Mouse (Mus musculus): ENCODE results near the gene S100a3. TPM values are rescaled to one million over a fixed set of nuclear protein-coding genes. Genes with fewer than 3 reads are reported as not detected.

Gene S100a3
- total RNA-seq, 1 experiment from 2014 or later = not detected

- ATAC-seq (replicated peaks; ENCODE audit: insufficient number of reproducible peaks, low FRiP score, low TSS enrichment, poor library complexity, severe bottlenecking) = no peak
Measured at GRCm38 (mm10) chr3:90550421-90550790, 10.0 kb upstream of the S100a3 start.

- ATAC-seq (replicated peaks; ENCODE audit: insufficient number of reproducible peaks, low FRiP score, low TSS enrichment, poor library complexity, severe bottlenecking) = no peak
Measured at GRCm38 (mm10) chr3:90552231-90552630, 8.1 kb upstream of the S100a3 start.

- no peak for ATAC-seq (replicated peaks; ENCODE audit: insufficient number of reproducible peaks, low FRiP score, low TSS enrichment, poor library complexity, severe bottlenecking)
Measured at GRCm38 (mm10) chr3:90555954-90556353, 4.4 kb upstream of the S100a3 start.

- 0 out of 2 replicates have a peak, but pooled peaks have one; percentile 13 for ATAC-seq (replicated peaks; ENCODE audit: insufficient number of reproducible peaks, low FRiP score, low TSS enrichment, poor library complexity, severe bottlenecking)
Measured at GRCm38 (mm10) chr3:90574691-90575090, 14.3 kb downstream of the S100a3 start.

GRCm38 (mm10) chr3:90575320-90575719 lies 14.9 kb downstream of the S100a3 start:
- no peak for ATAC-seq (replicated peaks; ENCODE audit: insufficient number of reproducible peaks, low FRiP score, low TSS enrichment, poor library complexity, severe bottlenecking)

- no peak for ATAC-seq (replicated peaks; ENCODE audit: insufficient number of reproducible peaks, low FRiP score, low TSS enrichment, poor library complexity, severe bottlenecking)
Measured at GRCm38 (mm10) chr3:90576351-90577001, 16.1 kb downstream of the S100a3 start.

- ATAC-seq (replicated peaks; ENCODE audit: insufficient number of reproducible peaks, low FRiP score, low TSS enrichment, poor library complexity, severe bottlenecking) = no peak
Measured at GRCm38 (mm10) chr3:90579433-90579832, 19.1 kb downstream of the S100a3 start.

- no peak for ATAC-seq (replicated peaks; ENCODE audit: insufficient number of reproducible peaks, low FRiP score, low TSS enrichment, poor library complexity, severe bottlenecking)
Measured at GRCm38 (mm10) chr3:90581141-90581540, 20.8 kb downstream of the S100a3 start.

GRCm38 (mm10) chr3:90582156-90582555 lies 21.8 kb downstream of the S100a3 start:
- no peak for ATAC-seq (replicated peaks; ENCODE audit: insufficient number of reproducible peaks, low FRiP score, low TSS enrichment, poor library complexity, severe bottlenecking)

- ATAC-seq (replicated peaks; ENCODE audit: insufficient number of reproducible peaks, low FRiP score, low TSS enrichment, poor library complexity, severe bottlenecking) = no peak
Measured at GRCm38 (mm10) chr3:90582556-90582955, 22.2 kb downstream of the S100a3 start.

- ATAC-seq (replicated peaks; ENCODE audit: insufficient number of reproducible peaks, low FRiP score, low TSS enrichment, poor library complexity, severe bottlenecking) = no peak
Measured at GRCm38 (mm10) chr3:90583893-90584292, 23.5 kb downstream of the S100a3 start.

- ATAC-seq (replicated peaks; ENCODE audit: insufficient number of reproducible peaks, low FRiP score, low TSS enrichment, poor library complexity, severe bottlenecking) = peak; percentile 62
Measured at GRCm38 (mm10) chr3:90585595-90585994, 25.2 kb downstream of the S100a3 start.

GRCm38 (mm10) chr3:90586016-90586643 lies 25.8 kb downstream of the S100a3 start:
- ATAC-seq (replicated peaks; ENCODE audit: insufficient number of reproducible peaks, low FRiP score, low TSS enrichment, poor library complexity, severe bottlenecking) = no peak

GRCm38 (mm10) chr3:90586906-90587305 lies 26.5 kb downstream of the S100a3 start:
- peak; percentile 84 for ATAC-seq (replicated peaks; ENCODE audit: insufficient number of reproducible peaks, low FRiP score, low TSS enrichment, poor library complexity, severe bottlenecking)

- no peak for ATAC-seq (replicated peaks; ENCODE audit: insufficient number of reproducible peaks, low FRiP score, low TSS enrichment, poor library complexity, severe bottlenecking)
Measured at GRCm38 (mm10) chr3:90587361-90588101, 27.2 kb downstream of the S100a3 start.

- no peak for ATAC-seq (replicated peaks; ENCODE audit: insufficient number of reproducible peaks, low FRiP score, low TSS enrichment, poor library complexity, severe bottlenecking)
Measured at GRCm38 (mm10) chr3:90589390-90589789, 29.0 kb downstream of the S100a3 start.

GRCm38 (mm10) chr3:90589947-90590346 lies 29.6 kb downstream of the S100a3 start, which contains the start of gene S100a2:
S100a2 (plus strand) TSS chr3:90590247.
- ATAC-seq (replicated peaks; ENCODE audit: insufficient number of reproducible peaks, low FRiP score, low TSS enrichment, poor library complexity, severe bottlenecking) = no peak

GRCm38 (mm10) chr3:90594466-90594865 lies 34.1 kb downstream of the S100a3 start:
- ATAC-seq (replicated peaks; ENCODE audit: insufficient number of reproducible peaks, low FRiP score, low TSS enrichment, poor library complexity, severe bottlenecking) = no peak

- no peak for ATAC-seq (replicated peaks; ENCODE audit: insufficient number of reproducible peaks, low FRiP score, low TSS enrichment, poor library complexity, severe bottlenecking)
Measured at GRCm38 (mm10) chr3:90595556-90595955, 35.2 kb downstream of the S100a3 start.

GRCm38 (mm10) chr3:90596810-90597209 lies 36.4 kb downstream of the S100a3 start:
- ATAC-seq (replicated peaks; ENCODE audit: insufficient number of reproducible peaks, low FRiP score, low TSS enrichment, poor library complexity, severe bottlenecking) = no peak

Data from monocyte, adult 5-6 weeks (primary cell).